Mouse (Mus musculus): ENCODE measurements around the gene Maats1. TPM values are rescaled to one million over a fixed set of nuclear protein-coding genes. Genes with fewer than 3 reads are reported as not detected.
"Not testable (repeated sequence)": the region's sequence is repeated elsewhere in the genome, so short reads cannot be mapped to it uniquely, and the experiment has no call there.

The Maats1 gene
- total and polyA plus RNA-seq, 2 experiments from 2014 or later, result 1.5 to 2.6 TPM

- Histone ChIP-seq H3K9ac (no peak overlapping the region), H3K4me3 (ENCODE audit: low read depth, low read length) (no peak overlapping the region), H3K27ac (ENCODE audit: low read depth, low read length) (no peak overlapping the region), H3K4me2 (ENCODE audit: low read depth) (no peak overlapping the region), H3K36me3 (ENCODE audit: insufficient read depth) (peaks cover 13% of the 10 kb centered on the region), H3K27me3 (ENCODE audit: insufficient read depth, low read length) (no peaks in the 10 kb centered on the region), H3K9me3 (ENCODE audit: low read length) (no peaks in the 10 kb centered on the region), H3K4me1 (ENCODE audit: insufficient read depth) (0 out of 2 replicates have a peak, but pooled peaks cover 8% of the 10 kb centered on the region)
- TF ChIP-seq CTCF (IDR thresholded peaks at IDR 0.05; ENCODE audit: low read depth), result no peak
- DNase-seq (no peak), ATAC-seq (no peak)
- WGBS, result 94% methylated on average over 2 of the region's 2 CpGs
Measured at GRCm38 (mm10) chr16:38349881-38350280, 7.9 kb upstream of the Maats1 start.

GRCm38 (mm10) chr16:38348217-38348761 lies 6.3 kb upstream of the Maats1 start:
- no peaks in the 10 kb centered on the region for H3K27me3 ChIP-seq (ENCODE audit: insufficient read depth, low read length)
- H3K36me3 ChIP-seq (ENCODE audit: insufficient read depth), result peaks cover 13% of the 10 kb centered on the region
- no peak overlapping the region for H3K4me2 ChIP-seq (ENCODE audit: low read depth)
- no peak overlapping the region for H3K27ac ChIP-seq (ENCODE audit: low read depth, low read length)
- H3K9me3 ChIP-seq (ENCODE audit: low read length), result no peaks in the 10 kb centered on the region
- no peak for DNase-seq
- H3K4me3 ChIP-seq (ENCODE audit: low read depth, low read length), result no peak overlapping the region
- no peak for ATAC-seq
- WGBS, result 92% methylated on average over 9 of the region's 9 CpGs
- no peak for TF ChIP-seq CTCF (IDR thresholded peaks at IDR 0.05; ENCODE audit: low read depth)
- H3K4me1 ChIP-seq (ENCODE audit: insufficient read depth), result 0 out of 2 replicates have a peak, but pooled peaks cover 8% of the 10 kb centered on the region
- no peak overlapping the region for H3K9ac ChIP-seq

- peak overlapping the region; percentile 83 for H3K4me2 ChIP-seq (ENCODE audit: low read depth)
- H3K9ac ChIP-seq, result peak overlapping the region; percentile 81; the same call in 1 of the 2 replicates
- H3K36me3 ChIP-seq (ENCODE audit: insufficient read depth), result peaks cover 13% of the 10 kb centered on the region
- peak overlapping the region; percentile 85 for H3K4me3 ChIP-seq (ENCODE audit: low read depth, low read length)
- DNase-seq, result no peak
- no peak for TF ChIP-seq CTCF (IDR thresholded peaks at IDR 0.05; ENCODE audit: low read depth)
- no peak for ATAC-seq
- H3K4me1 ChIP-seq (ENCODE audit: insufficient read depth), result 0 out of 2 replicates have a peak, but pooled peaks cover 8% of the 10 kb centered on the region
- H3K27ac ChIP-seq (ENCODE audit: low read depth, low read length), result no peak overlapping the region
- H3K27me3 ChIP-seq (ENCODE audit: insufficient read depth, low read length), result no peaks in the 10 kb centered on the region
- no peaks in the 10 kb centered on the region for H3K9me3 ChIP-seq (ENCODE audit: low read length)
- WGBS, result 72% methylated on average over 6 of the region's 6 CpGs
Measured at GRCm38 (mm10) chr16:38347588-38347987, 5.6 kb upstream of the Maats1 start.

GRCm38 (mm10) chr16:38346529-38347325 lies 4.8 kb upstream of the Maats1 start, which contains the start of the genes Cox17 and Gm21987:
TSS of gene Cox17 (plus strand) at chr16:38346991.
TSS of gene Gm21987 (plus strand) at chr16:38347040.
- peak within 1 kb of the TSS; percentile 83 for H3K4me2 ChIP-seq (ENCODE audit: low read depth)
- 0 out of 2 replicates have a peak, but pooled peaks cover 8% of the 10 kb centered on the region for H3K4me1 ChIP-seq (ENCODE audit: insufficient read depth)
- H3K36me3 ChIP-seq (ENCODE audit: insufficient read depth), result peaks cover 13% of the 10 kb centered on the region
- ATAC-seq (peak; percentile 99), DNase-seq (peak; percentile 96)
- H3K9ac ChIP-seq, result peak within 1 kb of the TSS; percentile 81
- WGBS, result 4% methylated on average over 35 of the region's 35 CpGs
- no peak for TF ChIP-seq CTCF (IDR thresholded peaks at IDR 0.05; ENCODE audit: low read depth)
- H3K9me3 ChIP-seq (ENCODE audit: low read length), result no peaks in the 10 kb centered on the region
- no peaks in the 10 kb centered on the region for H3K27me3 ChIP-seq (ENCODE audit: insufficient read depth, low read length)
- H3K27ac ChIP-seq (ENCODE audit: low read depth, low read length), result peak within 1 kb of the TSS; percentile 81
- H3K4me3 ChIP-seq (ENCODE audit: low read depth, low read length), result peak within 1 kb of the TSS; percentile 85

- no peak overlapping the region for H3K4me2 ChIP-seq (ENCODE audit: low read depth)
- H3K27ac ChIP-seq (ENCODE audit: low read depth, low read length), result no peak overlapping the region
- H3K36me3 ChIP-seq (ENCODE audit: insufficient read depth), result peaks cover under 1% of the 10 kb centered on the region; the same call in 1 of the 2 replicates
- DNase-seq, result peak; percentile 66
- 0 out of 2 replicates have a peak, but pooled peaks cover 8% of the 10 kb centered on the region for H3K4me1 ChIP-seq (ENCODE audit: insufficient read depth)
- WGBS, result 84% methylated on average over 3 of the region's 3 CpGs
- TF ChIP-seq CTCF (IDR thresholded peaks at IDR 0.05; ENCODE audit: low read depth), result peak; percentile 64
- no peak for ATAC-seq
- H3K4me3 ChIP-seq (ENCODE audit: low read depth, low read length), result no peak overlapping the region
- H3K27me3 ChIP-seq (ENCODE audit: insufficient read depth, low read length), result no peaks in the 10 kb centered on the region
- H3K9ac ChIP-seq, result no peak overlapping the region
- H3K9me3 ChIP-seq (ENCODE audit: low read length), result no peaks in the 10 kb centered on the region
Measured at GRCm38 (mm10) chr16:38344941-38345725, 3.2 kb upstream of the Maats1 start.

DNA sequence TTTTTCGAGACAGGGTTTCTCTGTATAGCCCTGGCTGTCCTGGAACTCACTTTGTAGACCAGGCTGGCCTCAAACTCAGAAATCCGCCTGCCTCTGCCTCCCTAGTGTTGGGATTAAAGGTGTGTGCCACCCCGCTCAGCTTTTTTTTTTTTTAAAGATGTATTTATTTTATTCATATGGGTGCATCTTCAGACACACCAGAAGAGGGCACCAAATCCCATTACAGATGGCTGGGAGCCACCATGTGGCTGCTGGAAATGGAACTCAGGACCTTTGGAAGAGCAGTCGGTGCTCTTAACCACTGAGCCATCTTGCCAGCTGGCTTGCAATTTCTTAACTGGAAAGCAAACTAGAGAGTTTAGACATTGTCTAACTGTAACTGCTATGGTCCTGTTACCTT lies 3.9 kb downstream of the Maats1 start:
- not testable (repeated sequence) for H3K36me3 ChIP-seq (ENCODE audit: insufficient read depth); ATAC-seq; H3K4me1 ChIP-seq (ENCODE audit: insufficient read depth); H3K4me2 ChIP-seq (ENCODE audit: low read depth); H3K27me3 ChIP-seq (ENCODE audit: insufficient read depth, low read length); H3K9me3 ChIP-seq (ENCODE audit: low read length); H3K9ac ChIP-seq; DNase-seq; H3K4me3 ChIP-seq (ENCODE audit: low read depth, low read length); H3K27ac ChIP-seq (ENCODE audit: low read depth, low read length)
- WGBS, result 91% methylated on average over 4 of the region's 4 CpGs

Measured in forebrain, postnatal 0 days (tissue).